Mouse (Mus musculus): ENCODE results near the gene Lyzl4.

Lyzl4 gene

GRCm38 (mm10) chr9:121642001-121642400 is at the start of gene Lyzl4:
TSS of gene Lyzl4 (minus strand) at chr9:121642096.
- peaks cover 15% of the 10 kb centered on the region for H3K9me3 ChIP-seq (ENCODE audit: low read length)
- peaks cover 95% of the 10 kb centered on the region for H3K27me3 ChIP-seq (ENCODE audit: insufficient read depth, low read length)
- no peak for TF ChIP-seq NANOG (IDR thresholded peaks at IDR 0.05; ENCODE audit: borderline replicate concordance, low read length)
- no peak for TF ChIP-seq CTCF (conservative IDR thresholded peaks at IDR 0.05; ENCODE audit: low read length)
- peak within 1 kb of the TSS; percentile 88 for H3K4me3 ChIP-seq (replicated peaks; ENCODE audit: low read length)
- H3K36me3 ChIP-seq (ENCODE audit: insufficient read depth, low read length) = no peaks in the 10 kb centered on the region
- peaks cover 25% of the 10 kb centered on the region for H3K4me1 ChIP-seq (replicated peaks; ENCODE audit: low read depth, low read length)

DNA sequence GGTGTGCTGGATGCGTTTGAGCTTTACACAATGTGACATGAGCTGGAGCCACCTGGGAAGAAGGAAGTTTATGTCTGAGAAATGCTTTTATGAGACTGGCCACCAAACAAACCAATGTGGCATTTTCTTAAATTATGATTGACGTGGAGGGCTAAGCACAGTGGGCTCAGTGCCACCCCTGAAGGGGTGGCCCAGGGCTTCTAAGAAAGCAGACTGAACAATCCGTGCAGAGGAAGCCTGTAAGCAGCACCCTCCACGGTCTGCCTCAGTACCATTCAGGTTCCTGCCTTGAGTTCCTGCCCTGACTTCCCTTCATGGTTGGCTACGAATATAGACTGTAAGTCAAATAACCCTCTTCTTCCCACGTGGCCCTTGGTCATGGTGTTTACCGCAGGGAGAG is 48.8 kb upstream of the Lyzl4 start:
- H3K9me3 ChIP-seq (ENCODE audit: low read length) = no peaks in the 10 kb centered on the region
- H3K4me1 ChIP-seq (replicated peaks; ENCODE audit: low read depth, low read length) = peaks cover 15% of the 10 kb centered on the region
- no peak overlapping the region for H3K4me3 ChIP-seq (replicated peaks; ENCODE audit: low read length)
- no peaks in the 10 kb centered on the region for H3K27me3 ChIP-seq (ENCODE audit: insufficient read depth, low read length)
- H3K36me3 ChIP-seq (ENCODE audit: insufficient read depth, low read length) = peaks cover 41% of the 10 kb centered on the region
- TF ChIP-seq NANOG (IDR thresholded peaks at IDR 0.05; ENCODE audit: borderline replicate concordance, low read length) = no peak
- TF ChIP-seq POU5F1 (IDR thresholded peaks at IDR 0.05; ENCODE audit: borderline replicate concordance, low read length) = no peak
- no peak for TF ChIP-seq CTCF (conservative IDR thresholded peaks at IDR 0.05; ENCODE audit: low read length)

- no peak overlapping the region for H3K4me3 ChIP-seq (replicated peaks; ENCODE audit: low read length)
- peaks cover 14% of the 10 kb centered on the region for H3K4me1 ChIP-seq (replicated peaks; ENCODE audit: low read depth, low read length)
- peaks cover 43% of the 10 kb centered on the region for H3K36me3 ChIP-seq (ENCODE audit: insufficient read depth, low read length)
- no peaks in the 10 kb centered on the region for H3K9me3 ChIP-seq (ENCODE audit: low read length)
- TF ChIP-seq POU5F1 (IDR thresholded peaks at IDR 0.05; ENCODE audit: borderline replicate concordance, low read length) = no peak
- TF ChIP-seq CTCF (conservative IDR thresholded peaks at IDR 0.05; ENCODE audit: low read length) = no peak
- no peak for TF ChIP-seq NANOG (IDR thresholded peaks at IDR 0.05; ENCODE audit: borderline replicate concordance, low read length)
- no peaks in the 10 kb centered on the region for H3K27me3 ChIP-seq (ENCODE audit: insufficient read depth, low read length)
Measured at GRCm38 (mm10) chr9:121690200-121690651, 48.3 kb upstream of the Lyzl4 start.

DNA sequence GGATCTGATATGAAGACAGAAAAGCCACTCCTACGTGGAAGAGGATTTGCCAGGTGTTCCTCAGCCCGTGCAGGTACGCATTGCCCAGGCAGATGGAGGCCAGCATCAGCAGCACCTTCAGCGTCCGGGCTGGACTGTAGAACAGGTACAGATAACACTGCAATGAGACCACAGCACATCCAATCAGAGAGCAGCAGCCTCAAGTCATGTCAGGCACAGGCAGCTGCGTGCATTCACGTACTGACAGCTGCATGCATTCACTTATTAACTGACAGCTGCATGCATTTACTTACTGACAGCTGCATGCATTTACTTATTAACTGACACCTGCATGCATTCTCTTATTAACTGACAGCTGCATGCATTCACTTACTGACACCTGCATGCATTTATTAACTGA is 42.8 kb upstream of the Lyzl4 start:
- Histone ChIP-seq H3K9me3 (ENCODE audit: low read length) (no peaks in the 10 kb centered on the region), H3K27me3 (ENCODE audit: insufficient read depth, low read length) (no peaks in the 10 kb centered on the region), H3K36me3 (ENCODE audit: insufficient read depth, low read length) (peaks cover 38% of the 10 kb centered on the region), H3K4me1 (replicated peaks; ENCODE audit: low read depth, low read length) (peaks cover 12% of the 10 kb centered on the region), H3K4me3 (replicated peaks; ENCODE audit: low read length) (no peak overlapping the region)
- TF ChIP-seq CTCF (conservative IDR thresholded peaks at IDR 0.05; ENCODE audit: low read length) (no peak), POU5F1 (IDR thresholded peaks at IDR 0.05; ENCODE audit: borderline replicate concordance, low read length) (no peak), NANOG (IDR thresholded peaks at IDR 0.05; ENCODE audit: borderline replicate concordance, low read length) (no peak)

- peaks cover 8% of the 10 kb centered on the region; the same call in 1 of the 2 replicates for H3K27me3 ChIP-seq (ENCODE audit: insufficient read depth, low read length)
- TF ChIP-seq CTCF (conservative IDR thresholded peaks at IDR 0.05; ENCODE audit: low read length) (no peak), POU5F1 (IDR thresholded peaks at IDR 0.05; ENCODE audit: borderline replicate concordance, low read length) (no peak), NANOG (IDR thresholded peaks at IDR 0.05; ENCODE audit: borderline replicate concordance, low read length) (no peak)
- no peak overlapping the region for H3K4me3 ChIP-seq (replicated peaks; ENCODE audit: low read length)
- H3K9me3 ChIP-seq (ENCODE audit: low read length) = no peaks in the 10 kb centered on the region
- H3K4me1 ChIP-seq (replicated peaks; ENCODE audit: low read depth, low read length) = peaks cover 12% of the 10 kb centered on the region
- peaks cover 23% of the 10 kb centered on the region for H3K36me3 ChIP-seq (ENCODE audit: insufficient read depth, low read length)
Measured at GRCm38 (mm10) chr9:121682037-121682680, 40.3 kb upstream of the Lyzl4 start.

- Histone ChIP-seq H3K27me3 (ENCODE audit: insufficient read depth, low read length) (peaks cover 11% of the 10 kb centered on the region; the same call in 1 of the 2 replicates), H3K4me3 (replicated peaks; ENCODE audit: low read length) (no peak overlapping the region), H3K9me3 (ENCODE audit: low read length) (no peaks in the 10 kb centered on the region), H3K36me3 (ENCODE audit: insufficient read depth, low read length) (peaks cover 23% of the 10 kb centered on the region), H3K4me1 (replicated peaks; ENCODE audit: low read depth, low read length) (peaks cover 12% of the 10 kb centered on the region)
- TF ChIP-seq POU5F1 (IDR thresholded peaks at IDR 0.05; ENCODE audit: borderline replicate concordance, low read length) (no peak), NANOG (IDR thresholded peaks at IDR 0.05; ENCODE audit: borderline replicate concordance, low read length) (no peak), CTCF (conservative IDR thresholded peaks at IDR 0.05; ENCODE audit: low read length) (no peak)
Measured at GRCm38 (mm10) chr9:121681191-121681590, 39.3 kb upstream of the Lyzl4 start.

DNA sequence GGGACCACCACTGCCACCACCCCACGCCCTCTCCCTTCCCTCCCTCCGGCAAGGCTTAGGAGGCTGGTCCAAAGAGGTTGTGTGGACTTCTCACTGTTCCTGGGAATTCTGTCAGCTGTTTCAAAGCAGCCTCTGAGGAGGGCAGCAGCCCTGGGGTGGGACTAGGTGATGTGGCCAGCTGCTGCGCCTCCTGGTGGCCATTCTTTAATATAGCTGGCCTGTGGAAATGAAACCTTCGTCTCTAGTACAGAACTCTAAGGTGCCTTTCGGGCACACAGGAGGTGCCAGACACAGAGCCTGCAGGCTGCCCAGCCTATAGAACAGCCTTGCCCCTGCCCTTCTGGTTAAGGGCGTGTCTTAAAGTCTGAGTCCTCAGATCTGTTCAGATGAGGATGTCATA is 37.7 kb upstream of the Lyzl4 start:
- Histone ChIP-seq H3K4me3 (replicated peaks; ENCODE audit: low read length) (no peak overlapping the region), H3K27me3 (ENCODE audit: insufficient read depth, low read length) (peaks cover 11% of the 10 kb centered on the region; the same call in 1 of the 2 replicates), H3K4me1 (replicated peaks; ENCODE audit: low read depth, low read length) (peaks cover 12% of the 10 kb centered on the region), H3K9me3 (ENCODE audit: low read length) (no peaks in the 10 kb centered on the region), H3K36me3 (ENCODE audit: insufficient read depth, low read length) (peaks cover 11% of the 10 kb centered on the region)
- TF ChIP-seq CTCF (conservative IDR thresholded peaks at IDR 0.05; ENCODE audit: low read length) (peak; percentile 80), POU5F1 (IDR thresholded peaks at IDR 0.05; ENCODE audit: borderline replicate concordance, low read length) (no peak), NANOG (IDR thresholded peaks at IDR 0.05; ENCODE audit: borderline replicate concordance, low read length) (no peak)

DNA sequence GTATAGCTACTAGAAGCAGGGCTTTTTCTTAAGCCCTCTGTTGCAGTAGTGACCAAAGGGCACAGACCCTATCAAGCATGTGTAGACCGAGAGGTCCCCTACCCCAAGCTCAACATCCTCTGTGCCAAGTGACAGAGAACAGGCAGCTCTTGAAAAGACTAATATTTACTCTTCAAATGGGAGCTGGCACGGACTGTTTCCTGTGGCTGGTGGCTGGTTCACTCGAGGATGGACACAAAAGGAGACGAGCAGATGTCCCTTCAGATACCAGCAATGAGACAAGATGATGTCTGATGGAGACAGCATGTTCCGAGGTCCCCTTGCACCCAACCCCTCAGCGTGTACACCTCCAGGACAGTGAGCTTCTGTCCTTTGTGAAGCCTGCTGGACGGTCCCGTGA is 35.6 kb upstream of the Lyzl4 start:
- Histone ChIP-seq H3K4me3 (replicated peaks; ENCODE audit: low read length) (no peak overlapping the region), H3K9me3 (ENCODE audit: low read length) (no peaks in the 10 kb centered on the region), H3K27me3 (ENCODE audit: insufficient read depth, low read length) (peaks cover 19% of the 10 kb centered on the region), H3K36me3 (ENCODE audit: insufficient read depth, low read length) (no peaks in the 10 kb centered on the region), H3K4me1 (replicated peaks; ENCODE audit: low read depth, low read length) (peaks cover 10% of the 10 kb centered on the region)
- TF ChIP-seq NANOG (IDR thresholded peaks at IDR 0.05; ENCODE audit: borderline replicate concordance, low read length) (no peak), CTCF (conservative IDR thresholded peaks at IDR 0.05; ENCODE audit: low read length) (no peak), POU5F1 (IDR thresholded peaks at IDR 0.05; ENCODE audit: borderline replicate concordance, low read length) (no peak)

DNA sequence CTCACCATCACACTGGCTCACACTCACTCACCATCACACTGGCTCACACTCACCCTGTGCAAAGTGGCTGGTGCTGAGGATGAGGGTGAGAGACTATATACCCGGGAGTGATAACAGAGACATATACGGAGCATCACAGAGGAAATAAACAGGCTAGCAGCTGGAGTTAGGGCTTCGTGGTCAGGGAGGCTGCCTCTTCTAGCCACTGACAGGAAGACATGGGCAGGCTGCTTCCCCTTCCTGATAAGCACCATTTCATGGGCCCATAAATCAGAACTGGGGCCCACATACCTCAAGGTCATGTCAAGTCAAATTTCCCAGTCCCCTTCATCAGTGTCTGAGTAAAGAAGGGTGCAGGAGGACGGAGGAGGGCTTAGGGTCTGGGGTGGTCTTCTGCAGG is 35.2 kb upstream of the Lyzl4 start:
- Histone ChIP-seq H3K9me3 (ENCODE audit: low read length) (no peaks in the 10 kb centered on the region), H3K27me3 (ENCODE audit: insufficient read depth, low read length) (peaks cover 23% of the 10 kb centered on the region), H3K4me1 (replicated peaks; ENCODE audit: low read depth, low read length) (peaks cover 6% of the 10 kb centered on the region), H3K36me3 (ENCODE audit: insufficient read depth, low read length) (no peaks in the 10 kb centered on the region), H3K4me3 (replicated peaks; ENCODE audit: low read length) (no peak overlapping the region)
- no peak for TF ChIP-seq POU5F1 (IDR thresholded peaks at IDR 0.05; ENCODE audit: borderline replicate concordance, low read length)
- TF ChIP-seq NANOG (IDR thresholded peaks at IDR 0.05; ENCODE audit: borderline replicate concordance, low read length) = no peak
- no peak for TF ChIP-seq CTCF (conservative IDR thresholded peaks at IDR 0.05; ENCODE audit: low read length)
